Mouse (Mus musculus) heart, adult 9 months (tissue): ENCODE measurements around the gene Gm49361.
A peak's percentile ranks its signal among the peaks of the same experiment; 100 is the strongest.
"Not testable (repeated sequence)": the region's sequence is repeated elsewhere in the genome, so short reads cannot be mapped to it uniquely, and the experiment has no call there.

Experiments
- DNase-seq, 2 experiments: peaks; one replicate each; pipeline ENCODE4 v3.0.0; 2022; ENCODE audit warnings: low spot score in 2 of 2

Gm49361 gene

DNA sequence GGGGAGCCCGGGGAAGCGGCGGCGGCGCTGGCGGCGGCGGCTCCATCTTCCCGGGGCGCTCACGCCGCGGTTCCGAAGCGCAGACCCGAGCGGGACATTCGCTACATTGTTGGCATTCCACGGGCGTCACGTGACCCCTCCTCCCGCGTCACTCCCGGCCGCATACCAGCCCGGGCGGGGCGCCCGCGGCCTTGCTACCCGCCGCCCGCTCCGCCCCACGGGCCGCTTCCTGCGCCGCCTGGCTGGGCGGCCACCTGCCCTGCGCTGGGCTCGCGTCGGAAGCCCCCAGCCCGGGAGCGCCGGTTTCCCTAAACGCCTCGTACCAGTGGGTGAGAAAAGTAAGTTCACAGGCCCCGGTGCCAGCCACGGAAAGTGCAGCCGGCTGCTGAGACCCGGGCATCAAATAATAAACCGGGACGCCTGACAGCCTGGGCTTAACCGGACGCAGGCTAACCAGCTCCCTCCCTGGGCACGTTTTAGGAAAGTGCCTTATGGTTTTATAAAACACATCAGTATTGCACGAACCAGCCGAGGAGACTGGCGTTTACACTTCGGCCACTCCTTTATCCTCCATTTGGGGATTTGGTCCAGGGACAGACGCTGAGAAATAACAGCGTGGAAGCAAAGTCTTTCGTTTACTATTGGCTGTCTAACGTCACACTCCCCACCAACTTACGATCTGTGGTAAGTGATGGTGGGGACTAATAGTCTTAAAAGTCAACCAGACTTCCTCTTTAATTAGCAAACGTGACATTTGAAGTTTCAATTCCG is at the start of gene Gm49361:
Gene Gm49361, minus strand, starts transcription at position 103 of the 771 bp plus-strand sequence.
- peak; percentile 95 to 96 for DNase-seq

DNA sequence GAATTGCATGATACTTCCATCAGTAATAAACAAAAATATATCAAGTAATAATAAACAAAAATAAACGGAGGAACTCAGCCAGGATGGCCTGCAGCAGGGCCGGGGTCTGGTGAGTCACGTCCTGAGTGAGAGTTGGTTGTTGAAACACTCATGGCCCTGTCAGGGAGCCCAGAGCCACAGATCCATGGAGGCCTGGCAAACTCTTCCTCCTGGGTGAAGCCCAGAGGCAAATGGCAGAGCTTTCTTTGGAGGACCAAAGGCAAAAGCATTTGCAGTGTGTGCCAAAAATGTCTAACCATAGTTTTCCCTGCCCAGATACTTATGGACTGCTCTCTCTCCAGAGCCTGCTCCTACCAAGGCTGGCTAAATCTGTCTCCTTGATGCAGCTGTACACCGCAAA is 45.3 kb upstream of the Gm49361 start:
- no peak for DNase-seq

DNA sequence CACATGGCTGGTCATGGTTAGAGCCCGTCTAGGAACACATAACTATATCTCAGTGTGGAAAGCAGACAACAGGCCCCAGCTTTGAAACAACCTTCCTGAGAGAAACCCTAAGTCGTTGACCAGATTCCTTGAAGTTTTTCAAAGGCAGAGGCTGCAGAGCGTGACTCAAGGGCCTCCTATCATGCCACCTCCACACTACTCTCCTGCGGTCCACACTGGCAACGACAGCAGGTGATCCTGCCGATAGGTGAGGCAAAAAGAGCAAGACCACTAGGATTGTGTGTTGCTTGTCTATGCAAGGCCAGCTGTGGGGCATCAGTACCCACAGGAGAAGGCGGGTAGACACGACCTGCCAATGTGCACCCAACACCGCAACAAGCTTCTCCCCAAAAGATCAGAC is 43.9 kb upstream of the Gm49361 start:
- DNase-seq = no peak

DNA sequence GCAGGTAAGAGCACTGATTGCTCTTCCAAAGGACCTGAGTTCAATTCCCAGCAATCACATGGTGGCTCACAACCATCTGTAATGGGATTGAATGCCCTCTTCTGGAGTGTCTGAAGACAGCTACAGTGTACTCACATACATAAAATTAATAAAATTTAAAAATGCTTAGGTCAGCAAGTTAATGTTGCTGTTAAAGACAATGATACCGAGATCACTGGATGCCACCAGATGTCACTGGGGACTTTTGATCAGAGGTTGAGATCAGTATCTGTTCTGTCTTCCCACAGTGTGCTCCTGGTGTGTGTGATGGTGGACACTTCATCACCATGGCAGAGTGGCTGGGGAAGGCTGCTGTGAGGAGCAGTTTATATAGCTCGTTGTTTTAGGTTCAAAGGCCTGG is 43.4 kb upstream of the Gm49361 start:
- no peak for DNase-seq

DNA sequence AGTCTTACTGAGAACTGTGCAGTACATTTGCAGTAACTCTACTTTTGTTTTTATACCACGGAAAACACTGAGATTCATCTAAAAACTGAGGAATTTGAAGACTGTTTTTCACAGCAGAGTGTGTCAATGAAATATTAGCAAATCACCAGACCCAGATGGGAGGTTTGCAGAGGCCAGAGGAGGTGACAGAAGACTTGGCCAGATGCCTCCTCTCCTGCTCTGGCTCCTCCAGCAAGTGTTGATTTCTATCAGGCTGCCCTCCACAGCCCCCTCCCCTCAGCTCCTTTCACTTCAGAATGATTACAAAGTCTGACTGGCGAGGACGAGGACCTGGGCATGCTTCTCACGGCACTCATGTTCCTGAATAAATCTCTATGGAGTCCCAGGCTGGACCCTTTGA is 41.5 kb upstream of the Gm49361 start:
- no peak for DNase-seq

DNA sequence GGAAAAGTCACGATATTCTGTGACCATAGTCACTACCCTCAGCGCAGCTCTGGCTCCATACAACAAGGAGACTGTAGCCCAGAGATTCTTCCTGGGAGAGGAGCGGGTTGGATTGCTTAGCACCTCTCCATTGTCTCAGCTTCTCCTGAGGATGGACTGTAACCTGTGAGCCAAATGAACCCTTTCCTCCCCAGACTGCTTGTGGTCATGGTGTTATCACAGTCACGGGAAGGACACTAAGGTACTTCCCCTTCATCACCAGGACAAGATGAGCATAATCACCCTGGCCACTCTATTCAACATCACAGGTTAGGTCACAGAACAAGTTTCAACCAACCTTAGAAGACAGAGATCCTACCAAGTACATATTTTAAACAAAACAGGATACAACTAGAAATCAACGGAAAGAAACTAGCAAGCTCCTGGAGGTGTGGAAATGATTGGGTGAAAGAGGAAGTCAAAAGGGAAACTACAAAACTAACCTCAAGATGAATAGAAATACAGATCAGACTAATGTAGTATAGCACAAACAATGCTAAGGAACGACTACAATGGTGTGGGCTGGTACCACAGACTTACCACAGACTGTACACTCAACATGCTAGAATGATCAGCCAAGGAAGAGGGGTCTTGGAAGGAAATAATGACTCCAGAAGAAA is 26.4 kb upstream of the Gm49361 start:
- DNase-seq = no peak

DNA sequence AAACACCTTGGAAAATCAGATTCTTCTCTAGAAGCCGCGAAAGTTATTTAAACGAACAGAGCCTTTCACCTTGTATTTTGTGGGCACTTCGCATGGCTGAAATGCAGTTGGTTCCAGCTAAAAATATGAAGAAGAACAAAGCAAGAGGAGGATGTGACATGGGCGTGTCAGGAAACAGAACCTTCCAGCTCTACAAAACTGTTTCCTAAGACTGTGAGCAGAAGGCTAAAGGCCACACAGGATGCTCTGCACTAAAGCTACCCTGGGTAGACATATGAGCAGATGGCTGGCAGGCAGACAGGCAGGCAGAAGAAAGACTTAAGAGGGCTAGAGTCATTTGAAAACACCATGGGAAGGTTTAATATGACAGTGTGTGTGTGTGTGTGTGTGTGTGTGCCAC is 23.2 kb upstream of the Gm49361 start:
- peak in 1 of 2 experiments; percentile 19 for DNase-seq

DNA sequence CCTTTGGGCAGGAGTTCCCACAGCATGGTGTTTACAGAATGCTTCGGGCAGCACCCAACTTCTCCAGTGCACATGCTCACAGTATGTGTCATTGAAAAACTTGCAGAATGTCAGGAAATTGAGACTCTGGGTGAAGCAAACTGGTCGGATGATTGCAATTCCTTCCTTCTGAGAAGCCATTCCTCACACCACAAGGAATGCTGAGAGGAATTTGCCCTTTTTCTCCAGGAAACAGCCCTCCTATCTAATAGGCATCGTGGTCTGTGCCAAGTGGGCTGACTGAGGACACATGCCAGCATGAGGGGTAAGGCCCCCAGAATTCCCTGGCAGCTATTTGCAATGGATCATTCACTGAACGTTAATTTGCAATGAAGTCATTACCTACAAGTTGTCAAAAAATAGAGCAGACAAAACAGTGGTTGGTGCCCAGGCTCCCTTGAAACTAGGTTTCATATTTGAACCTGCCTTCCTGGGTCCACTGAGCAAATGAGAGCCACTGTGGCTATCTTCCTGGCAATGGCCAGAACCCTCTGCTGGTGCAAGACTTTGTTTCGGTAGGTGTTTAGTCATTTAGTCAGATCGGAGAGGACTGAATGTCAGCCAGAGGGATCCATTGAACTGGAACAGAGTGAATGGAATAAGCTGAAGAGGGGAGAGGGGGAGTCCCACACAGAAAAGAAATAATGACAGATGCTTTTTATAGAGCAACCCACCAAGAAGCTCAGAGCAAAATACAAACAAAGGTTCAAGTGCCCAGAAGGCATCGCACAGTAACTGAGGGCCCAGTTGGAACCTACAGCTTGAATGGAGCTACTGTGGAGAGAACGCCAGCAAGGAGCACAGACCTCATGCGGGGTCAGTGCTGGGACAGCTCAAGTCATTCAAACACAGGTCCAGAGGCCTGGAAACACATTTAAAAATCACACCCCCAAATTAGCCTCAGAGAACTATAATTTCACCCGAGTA is 14.8 kb upstream of the Gm49361 start:
- no peak for DNase-seq

DNA sequence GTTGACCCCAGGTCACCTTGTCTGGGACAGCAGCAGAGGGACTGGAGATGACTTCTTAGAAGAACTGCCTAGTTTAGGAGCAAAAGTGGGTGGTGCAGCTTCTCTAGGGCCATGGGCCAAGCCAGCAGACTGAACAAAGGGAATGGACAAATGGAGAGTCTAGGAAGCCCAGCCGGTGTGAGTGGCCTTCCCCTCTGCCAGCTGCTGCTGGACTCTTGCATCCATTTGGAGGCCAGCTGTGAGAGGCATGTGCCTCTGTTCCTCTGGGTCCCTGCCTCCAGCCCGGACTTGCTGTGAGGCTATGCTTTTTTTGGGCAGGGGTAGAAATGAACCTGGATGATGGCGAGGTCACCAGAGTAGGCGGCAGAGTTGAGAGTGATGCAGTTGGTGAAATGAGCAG is 12.3 kb upstream of the Gm49361 start, which contains the start of gene Lats2:
Gene Lats2, minus strand, starts transcription at position 152 of the 400 bp plus-strand sequence.
- DNase-seq = no peak

DNA sequence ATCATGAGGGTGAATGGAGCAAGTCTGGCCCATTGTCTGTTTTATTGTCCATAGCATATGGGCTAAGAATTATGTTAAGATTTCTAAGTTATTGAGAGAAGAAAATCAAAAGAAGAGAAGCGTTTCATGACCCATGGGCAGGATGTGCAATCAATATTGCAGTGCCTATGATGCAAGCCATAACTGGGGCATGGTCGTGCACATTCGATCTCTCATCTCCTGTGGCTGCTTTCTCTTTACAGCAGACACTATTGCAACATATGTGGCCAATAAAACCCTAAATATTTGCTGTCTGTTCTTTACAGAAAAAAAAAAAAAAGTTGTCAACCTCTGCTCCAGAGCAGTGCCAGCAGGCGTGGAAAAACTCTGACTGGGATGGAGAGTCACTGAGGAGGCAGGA is 10.2 kb upstream of the Gm49361 start:
- DNase-seq = no peak

DNA sequence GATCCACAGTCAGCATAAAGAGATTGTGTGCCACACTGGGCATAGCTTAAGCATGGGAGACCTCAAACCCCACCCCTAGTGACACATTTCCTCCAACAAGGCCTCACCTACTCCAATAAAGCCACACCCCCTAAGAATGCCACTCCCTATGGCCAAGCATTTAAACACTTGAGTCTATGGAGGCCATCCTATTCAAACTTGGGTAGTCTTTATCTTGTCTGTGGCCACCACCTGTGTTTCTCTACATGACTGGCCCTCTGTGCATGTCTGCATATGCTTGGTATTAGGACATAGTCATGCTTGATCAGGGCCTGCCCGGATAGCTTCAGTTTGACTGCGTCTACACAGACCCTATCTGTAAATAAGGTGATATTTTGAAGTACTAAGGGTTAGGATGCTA is 9.8 kb upstream of the Gm49361 start:
- no peak for DNase-seq

DNA sequence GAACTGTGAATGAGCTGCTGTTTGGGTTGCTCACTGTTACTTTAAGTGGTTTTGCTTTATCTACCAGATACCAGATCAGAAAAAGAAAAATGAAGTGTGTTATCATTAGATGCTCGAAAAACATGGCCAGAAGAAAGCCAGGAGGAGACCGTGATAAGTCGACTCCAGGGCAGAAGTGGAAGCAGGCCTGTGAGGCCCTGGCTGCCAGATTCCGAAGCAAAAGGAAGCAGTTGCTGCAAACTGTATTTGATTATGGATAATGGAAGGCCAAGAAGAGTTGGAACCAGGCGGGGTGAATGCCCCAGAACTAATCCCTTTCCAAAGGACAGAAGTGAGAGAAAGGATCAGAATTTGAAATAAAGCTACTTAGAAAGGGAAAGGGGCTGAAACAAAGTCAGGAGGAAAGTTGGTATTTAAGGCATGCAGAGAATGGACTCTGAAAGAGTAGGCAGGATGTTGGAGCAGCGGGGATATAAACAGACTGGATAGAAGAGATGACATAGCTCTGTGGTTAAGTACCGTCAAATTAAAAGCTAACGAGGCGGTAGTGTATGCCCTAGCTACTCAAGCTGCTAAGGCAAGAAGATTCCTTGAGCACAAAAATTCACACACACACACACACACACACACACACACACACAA is 7.6 kb upstream of the Gm49361 start:
- DNase-seq = no peak

DNA sequence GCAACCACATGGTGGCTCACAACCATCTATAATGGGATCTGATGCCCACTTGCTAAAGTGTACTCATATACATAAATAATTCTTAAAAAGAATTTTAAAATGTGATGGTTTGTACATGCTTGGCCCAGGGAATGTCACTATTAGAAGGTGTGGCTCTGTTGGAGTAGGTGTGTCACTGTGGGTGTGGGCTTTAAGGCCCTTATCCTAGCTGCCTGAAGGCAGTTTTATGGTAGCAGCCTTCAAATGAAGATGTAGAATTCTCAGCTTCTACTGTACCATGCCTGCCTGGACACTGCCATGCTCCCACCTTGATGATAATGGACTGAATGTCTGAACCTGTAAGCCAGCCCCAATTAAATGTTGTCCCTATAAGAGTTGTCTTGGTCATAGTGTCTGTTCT is 5.1 kb upstream of the Gm49361 start:
- not testable (repeated sequence) for DNase-seq

DNA sequence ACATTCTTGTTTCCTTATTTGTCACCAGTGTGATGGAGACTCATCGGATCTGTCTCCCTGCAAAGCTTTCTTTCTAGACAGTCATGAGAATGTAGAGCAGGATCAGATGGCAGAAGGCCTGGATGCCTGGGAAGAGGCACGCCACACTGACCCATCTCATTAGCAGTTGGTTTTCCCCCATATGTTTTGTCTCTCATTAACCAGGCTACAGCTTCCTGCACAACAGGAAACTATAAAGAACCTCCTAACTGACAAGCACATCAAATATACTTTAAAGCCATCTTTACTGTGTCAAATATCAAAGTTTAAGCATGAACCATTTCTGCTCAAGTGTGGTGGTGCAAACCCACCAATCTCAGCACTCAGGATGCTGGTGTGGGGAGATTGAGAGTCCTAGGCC is 3.6 kb upstream of the Gm49361 start:
- no peak for DNase-seq

DNA sequence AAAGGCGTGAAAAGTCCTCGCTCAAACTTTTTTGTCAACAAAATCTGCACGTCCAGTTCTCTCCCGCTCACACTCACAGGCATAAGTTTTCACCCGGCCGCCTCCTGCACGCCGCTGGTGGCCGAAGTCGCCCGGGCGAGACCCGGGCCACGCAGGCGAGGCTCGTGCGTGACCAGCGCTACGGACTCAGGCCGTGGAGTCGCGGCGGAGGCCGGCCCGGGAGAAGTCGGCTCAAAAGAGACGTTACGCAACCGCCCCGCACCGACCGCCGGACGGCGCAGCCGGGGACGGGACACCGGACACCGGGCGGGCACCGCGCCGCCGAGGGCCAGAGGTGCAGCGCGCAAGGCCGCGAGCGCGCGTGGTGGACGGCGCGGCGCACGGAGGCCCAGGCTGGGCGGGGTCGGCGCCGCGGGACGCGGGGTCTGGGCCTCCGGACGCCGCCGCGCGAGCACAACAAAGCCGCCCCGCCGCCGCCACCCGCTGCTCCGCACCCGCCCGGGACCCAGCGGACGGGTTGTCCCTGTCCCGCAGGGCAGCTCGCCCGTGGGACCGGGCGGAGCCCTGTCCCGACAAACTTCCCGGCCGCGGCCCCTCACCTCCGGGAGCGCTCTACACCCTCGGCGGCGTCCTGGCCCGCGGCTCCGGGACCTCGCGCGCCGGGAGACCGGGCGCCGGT is 473 bp downstream of the Gm49361 start:
- peak; percentile 64 to 68 for DNase-seq

DNA sequence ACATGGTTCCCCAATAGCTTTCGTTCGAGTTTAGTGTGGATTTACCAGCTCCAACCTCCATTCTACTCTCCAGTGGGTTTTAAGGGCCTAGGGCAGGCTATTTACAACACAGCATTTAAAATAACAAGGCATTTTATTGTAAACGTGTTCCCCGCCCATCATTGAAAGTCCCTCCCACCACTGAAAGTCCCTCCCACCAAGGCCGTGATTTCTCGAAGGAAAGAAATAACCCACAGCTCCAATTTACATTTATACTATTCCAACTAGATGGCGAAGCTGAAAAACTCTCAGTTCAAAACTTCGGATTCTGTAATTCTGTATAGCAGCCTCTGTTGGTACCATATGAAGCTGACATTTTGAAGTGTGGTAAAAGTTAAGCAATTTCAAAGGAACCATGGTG is 1.4 kb downstream of the Gm49361 start:
- DNase-seq = peak in 1 of 2 experiments; percentile 36

DNA sequence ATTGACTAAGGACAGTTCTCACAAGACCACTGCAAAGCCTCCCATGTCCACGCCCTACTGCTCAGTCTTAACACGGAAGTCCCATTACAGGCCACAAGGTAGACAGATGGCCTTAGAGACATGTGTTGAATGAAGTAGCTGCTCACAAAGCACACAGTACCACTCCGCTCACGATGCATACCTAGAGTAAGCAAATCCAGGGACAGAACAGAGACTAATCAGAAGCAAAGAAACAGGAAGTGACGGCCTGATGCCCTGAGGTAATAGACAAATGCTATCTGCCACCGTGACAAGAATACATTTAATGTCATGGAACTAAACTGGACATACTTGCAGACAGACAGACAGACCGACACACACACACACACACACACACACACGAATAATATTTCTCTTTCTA is 5.3 kb downstream of the Gm49361 start:
- DNase-seq = no peak

DNA sequence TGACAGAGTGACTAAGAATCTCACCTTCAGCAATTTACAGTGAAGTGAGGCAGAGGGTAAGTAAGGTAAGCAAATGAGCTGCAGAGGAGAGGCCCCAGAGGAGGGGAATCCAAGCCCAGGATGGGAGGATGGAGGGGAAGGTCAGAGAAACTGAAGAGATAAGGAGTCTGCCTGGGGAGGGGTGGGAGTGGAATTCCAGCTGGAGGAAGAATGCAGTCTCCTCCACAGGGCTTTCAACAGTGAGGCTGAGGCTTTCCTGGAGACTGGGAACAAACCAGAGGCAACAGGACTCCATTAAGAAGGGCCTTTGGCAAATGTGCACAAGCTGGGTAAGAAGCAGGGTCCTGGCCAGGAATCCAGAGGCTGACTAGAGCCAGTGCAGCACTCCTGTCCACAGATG is 8.8 kb downstream of the Gm49361 start:
- peak; percentile 25 to 35 for DNase-seq

DNA sequence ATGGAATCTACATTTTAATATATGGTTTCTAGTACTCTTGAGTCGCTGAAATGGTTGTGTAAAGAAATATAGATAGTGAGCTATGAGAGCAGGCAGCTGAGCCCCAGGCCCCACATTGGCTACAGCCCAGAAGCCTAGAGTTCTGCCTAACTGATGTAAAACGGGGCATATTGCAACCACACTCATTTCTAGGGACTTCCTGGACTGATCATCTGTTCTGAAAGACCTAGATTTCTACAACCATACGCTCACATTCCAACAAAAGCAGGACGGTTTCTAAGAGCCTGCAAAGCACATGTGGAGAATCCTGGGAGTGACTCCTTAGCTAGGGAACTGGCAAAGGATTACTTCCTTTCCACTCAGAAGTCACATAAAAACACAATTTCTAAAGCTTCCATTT is 9.8 kb downstream of the Gm49361 start:
- DNase-seq = no peak

DNA sequence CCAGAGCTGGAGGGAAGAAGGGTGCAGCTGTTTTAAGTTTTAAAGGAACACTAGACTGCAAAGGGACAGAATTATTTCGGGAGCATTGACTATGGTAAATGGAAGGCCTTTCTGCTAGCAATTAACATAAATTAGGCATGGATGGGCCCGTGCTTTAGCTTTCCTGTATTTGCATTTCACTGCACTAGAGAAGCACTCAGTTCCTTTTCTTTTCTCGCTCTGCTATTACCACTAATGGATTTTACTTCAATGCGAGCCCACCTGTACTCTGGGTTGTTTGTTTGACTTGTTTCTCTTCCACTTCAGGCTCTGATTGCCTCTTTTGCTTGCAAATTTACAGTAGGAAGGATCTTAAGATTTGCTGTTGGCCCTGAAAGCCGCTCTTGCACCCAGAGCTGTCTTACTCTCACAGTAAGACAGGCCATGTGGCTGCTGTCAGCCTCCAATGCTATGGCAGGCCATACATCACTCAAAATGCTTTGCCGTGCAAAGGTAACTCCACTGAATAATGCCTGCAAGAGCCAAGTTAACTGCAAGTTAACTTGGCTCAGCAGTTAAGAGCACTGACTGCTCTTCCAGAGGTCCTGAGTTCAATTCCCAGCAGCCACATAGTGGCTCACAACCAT is 13.1 kb downstream of the Gm49361 start:
- DNase-seq = no peak

DNA sequence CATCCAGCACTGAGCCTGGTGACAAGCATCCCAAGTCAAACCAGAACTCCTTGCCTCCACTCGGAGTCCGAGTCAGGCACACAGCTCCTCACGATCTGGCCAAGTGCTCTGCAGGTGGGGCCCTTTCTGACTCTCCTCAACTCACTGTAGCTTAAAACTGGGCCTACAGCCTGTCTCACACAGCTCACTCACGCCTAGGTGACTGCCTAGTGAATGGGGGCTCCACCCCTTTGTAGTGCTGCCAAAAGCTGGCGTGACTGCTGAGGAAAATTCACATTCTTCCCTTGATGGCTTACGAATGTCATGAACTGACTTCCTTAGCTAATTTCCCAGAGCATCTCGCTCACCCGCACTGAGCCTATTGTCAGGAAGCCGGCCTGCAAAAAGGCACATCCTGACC is 15.4 kb downstream of the Gm49361 start:
- peak; percentile 78 to 80 for DNase-seq
